ENCODE assay signal across 17 mouse cellular contexts in the genomic region with DNA sequence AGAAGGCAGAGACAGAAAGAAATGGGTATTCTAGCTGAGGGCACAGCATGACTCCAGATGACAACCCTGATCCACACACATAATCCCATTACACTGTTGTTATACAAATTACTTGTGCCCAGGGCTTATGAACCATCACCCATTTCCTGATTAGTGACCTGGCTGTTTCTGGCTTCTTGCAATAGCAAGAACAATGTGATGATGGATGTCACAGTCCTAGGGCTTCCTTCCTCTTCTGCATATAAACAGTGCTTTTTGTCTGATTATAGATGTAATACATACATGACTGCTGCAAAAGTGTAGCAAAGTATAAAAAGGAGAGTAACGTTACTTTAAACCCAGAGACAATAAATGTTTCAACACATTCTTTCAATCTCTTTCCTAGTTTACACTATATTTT. TPM values are rescaled to one million over a fixed set of nuclear protein-coding genes. Genes with fewer than 3 reads are reported as not detected.
DNase-seq lines count a peak whose midpoint lies in the region; TF ChIP-seq lines count a peak whose summit lies in the region.
"Had no signal": no experiment of that assay in that cellular context is flagged by ENCODE, and none has a peak within 500 bp of the region (broad histone marks: within the 10 kb centered on the region; RNA-seq: fewer than 3 reads in every experiment).

No protein-coding gene starts in this region.

- no peaks in the 10 kb centered on the region for H3K27me3 ChIP-seq in liver, adult 2 months (ENCODE audit: control insufficient read depth, insufficient read depth, low read length)
- H3K27me3 ChIP-seq: hindbrain, embryonic 12.5 days; stomach, embryonic 15.5 days had no signal

- H3K36me3 ChIP-seq in liver, adult 2 months (ENCODE audit: control insufficient read depth, insufficient read depth, low read length), result peaks cover 12% of the 10 kb centered on the region; the same call in 1 of the 2 replicates
- peaks cover 39% of the 10 kb centered on the region for H3K36me3 ChIP-seq in macrophage (ENCODE audit: inconsistent target)
- H3K36me3 ChIP-seq: hindbrain, embryonic 12.5 days had no signal

- H3K9ac ChIP-seq in liver, adult 2 months (ENCODE audit: low read depth, low read length), result no peak overlapping the region
- H3K9ac ChIP-seq: hindbrain, embryonic 12.5 days; stomach, embryonic 15.5 days had no signal

- no peak overlapping the region for H3K4me3 ChIP-seq in liver, adult 2 months (ENCODE audit: insufficient read depth, low read depth, low read length)
- H3K4me3 ChIP-seq in cortical plate, adult 2 months (ENCODE audit: insufficient read depth, low read length), result no peak overlapping the region
- H3K4me3 ChIP-seq in macrophage (ENCODE audit: inconsistent target), result no peak overlapping the region
- H3K4me3 ChIP-seq: hindbrain, embryonic 12.5 days; stomach, embryonic 15.5 days had no signal

- no peak for TF ChIP-seq CTCF in liver, adult 2 months (IDR thresholded peaks at IDR 0.05; ENCODE audit: low read depth, low read length)
- no peak for TF ChIP-seq CTCF in cortical plate, adult 2 months (IDR thresholded peaks at IDR 0.05; ENCODE audit: extremely low read depth, insufficient read depth, low read length)

- DNase-seq in liver, adult 2 months (ENCODE audit: extremely low read depth, low read depth, low spot score), result peak; percentile 18
- DNase-seq in liver (no peak), MN1 (ENCODE audit: low spot score) (peak; percentile 48)
- no peak for DNase-seq in left cerebral cortex, adult 9 months (ENCODE audit: low spot score in 2 of 2)
- DNase-seq in embryo, embryonic 9.5 days (ENCODE audit: extremely low spot score), result no peak
- no peak for DNase-seq in thymus, postnatal 36 days
- DNase-seq: kidney, postnatal 10 days; right cerebral cortex, postnatal 4 days had no signal

- no peak for TF ChIP-seq POLR2A in liver, adult 2 months (IDR thresholded peaks at IDR 0.05; ENCODE audit: extremely low read depth, insufficient read depth, low read length)
- TF ChIP-seq POLR2A in cortical plate, adult 2 months (IDR thresholded peaks at IDR 0.05; ENCODE audit: extremely low read depth, insufficient read depth, low read length), result no peak

- H3K27ac ChIP-seq in liver, adult 2 months (replicated peaks; ENCODE audit: insufficient read depth, low read depth, low read length), result 0 out of 2 replicates have a peak overlapping the region, but pooled peaks have one; percentile 10
- 0 out of 2 replicates have a peak overlapping the region, but pooled peaks have one; percentile 32 for H3K27ac ChIP-seq in cortical plate, adult 2 months (ENCODE audit: insufficient read depth, low read length)
- H3K27ac ChIP-seq in macrophage, result peak overlapping the region; percentile 74
- H3K27ac ChIP-seq: hindbrain, embryonic 12.5 days; stomach, embryonic 15.5 days had no signal

- 64% methylated on average over 1 of the region's 1 CpGs for WGBS in liver, adult 2 months
- WGBS in macrophage (ENCODE audit: missing documents), result 0% methylated on average over 1 of the region's 1 CpGs

- H3K4me1 ChIP-seq in liver, adult 2 months (ENCODE audit: control insufficient read depth, insufficient read depth, low read length), result peaks cover 7% of the 10 kb centered on the region
- H3K4me1 ChIP-seq in cortical plate, adult 2 months (ENCODE audit: control insufficient read depth, insufficient read depth, low read length), result no peaks in the 10 kb centered on the region

- H3K79me2 ChIP-seq in liver, adult 2 months (ENCODE audit: control insufficient read depth, insufficient read depth, low read length), result peaks cover under 1% of the 10 kb centered on the region; the same call in 1 of the 2 replicates
- H3K79me2 ChIP-seq in macrophage (ENCODE audit: inconsistent target), result peaks cover 82% of the 10 kb centered on the region

RNA-seq across cellular contexts. Expression of a gene that starts 9.8 kb away (rescaled TPM):
- total RNA-seq in liver, adult 2 months (2014; rRNA removed), result 42.4 and 46.7 TPM in 2 replicates
- 34.2 and 40.3 TPM in 2 replicates for polyA plus RNA-seq in liver, adult 2 months (2012; rRNA removed)
- 12.7 and 14.7 TPM in 2 replicates for polyA plus RNA-seq in cortical plate, adult 2 months (2012; rRNA removed)
- 100 to 1,000 TPM in 11 of 26 experiments, 10 to 100 TPM in 15; 30.9 to 262 (median 79.8) TPM for total RNA-seq in macrophage (2018; cell fraction: chromatin; rRNA removed)
- total RNA-seq in macrophage (2018; cell fraction: cytosol; rRNA removed), result 100 to 1,000 TPM; 204 to 401 (median 304) TPM
- total RNA-seq in macrophage (2018; cell fraction: nucleus; rRNA removed), result 100 to 1,000 TPM; 188 to 510 (median 266) TPM
- 180 to 528 TPM (median 364 TPM) in 3 replicates for polyA plus RNA-seq in macrophage (2018)

RNA-seq across cellular contexts. Expression of a gene that starts 40.6 kb away (rescaled TPM):
- not detected in 2 replicates for total RNA-seq in liver, adult 2 months (2014; rRNA removed)
- not detected in 2 replicates for polyA plus RNA-seq in liver, adult 2 months (2012; rRNA removed)
- not detected in 2 replicates for polyA plus RNA-seq in cortical plate, adult 2 months (2012; rRNA removed)
- total RNA-seq in macrophage (2018; cell fraction: chromatin; rRNA removed), result not detected
- not detected for total RNA-seq in macrophage (2018; cell fraction: cytosol; rRNA removed)
- not detected for total RNA-seq in macrophage (2018; cell fraction: nucleus; rRNA removed)
- not detected in 3 replicates for polyA plus RNA-seq in macrophage (2018)
- total RNA-seq: layer of hippocampus, postnatal 25 days had no signal
- polyA plus RNA-seq: gonadal fat pad, adult 2 months; heart, embryonic 16.5 days; hindbrain, embryonic 12.5 days; limb, embryonic 11.5 days; midbrain, embryonic 11.5 days; stomach, embryonic 15.5 days had no signal

Comparison
In these comparisons a context has a peak if more than half of its experiments do, and no peak if none do; other contexts are left out.
1. DNase-seq: peak in liver, adult 2 months (single experiment) and MN1 (single experiment); none in liver (single experiment), left cerebral cortex, adult 9 months (0 of 2), embryo, embryonic 9.5 days (single experiment) and thymus, postnatal 36 days (0 of 2).
2. H3K27ac ChIP-seq: peak in every context shown above with its lines; median percentile 74 in macrophage; 32 in cortical plate, adult 2 months; 10 in liver, adult 2 months.